Mouse (Mus musculus) G1E (cell line): ENCODE results near the gene Pim2.

Experiments used
- CTCF ChIP-seq: IDR thresholded peaks from 2 replicates; pipeline ENCODE4 v1.5.1; 2012; ENCODE audit warnings: low read depth, low read length, inconsistent platforms, mixed read lengths
- GATA1 ChIP-seq: IDR thresholded peaks from 2 replicates; pipeline ENCODE4 v1.6.1; 2012; ENCODE audit warnings: borderline replicate concordance, low read length, inconsistent platforms, mixed read lengths
- POLR2AphosphoS5 ChIP-seq: IDR thresholded peaks from 2 replicates; pipeline ENCODE4 v1.6.1; 2012; ENCODE audit warnings: low read depth, low read length, inconsistent platforms; ENCODE audit not compliant: insufficient replicate concordance
- TAL1 ChIP-seq: conservative IDR thresholded peaks from 2 replicates; pipeline ENCODE4 v1.6.1; 2012; ENCODE audit warnings: low read depth, low read length, inconsistent platforms, mixed read lengths

GRCm38 (mm10) chrX:7837146-7837545, 40.9 kb upstream of the Pim2 start:
- no peak for TF ChIP-seq CTCF
- peak; percentile 29 for TF ChIP-seq TAL1
- TF ChIP-seq GATA1 = no peak
- no peak for TF ChIP-seq POLR2AphosphoS5
